Mouse (Mus musculus) olfactory bulb, adult 2 months (tissue): ENCODE measurements around the gene Ptprn2.

Source experiments
- CTCF ChIP-seq: fragments of 200-500 bp; IDR thresholded peaks from 2 replicates; pipeline ENCODE4 v1.5.1; 2012; ENCODE audit warnings: low read depth, mild to moderate bottlenecking, low read length, moderate library complexity; ENCODE audit not compliant: insufficient read depth
- POLR2A ChIP-seq: fragments of 200-500 bp; IDR thresholded peaks from 2 replicates; pipeline ENCODE4 v1.6.1; 2012; ENCODE audit warnings: mild to moderate bottlenecking, low read depth, low read length, moderate library complexity; ENCODE audit not compliant: insufficient read depth

DNA sequence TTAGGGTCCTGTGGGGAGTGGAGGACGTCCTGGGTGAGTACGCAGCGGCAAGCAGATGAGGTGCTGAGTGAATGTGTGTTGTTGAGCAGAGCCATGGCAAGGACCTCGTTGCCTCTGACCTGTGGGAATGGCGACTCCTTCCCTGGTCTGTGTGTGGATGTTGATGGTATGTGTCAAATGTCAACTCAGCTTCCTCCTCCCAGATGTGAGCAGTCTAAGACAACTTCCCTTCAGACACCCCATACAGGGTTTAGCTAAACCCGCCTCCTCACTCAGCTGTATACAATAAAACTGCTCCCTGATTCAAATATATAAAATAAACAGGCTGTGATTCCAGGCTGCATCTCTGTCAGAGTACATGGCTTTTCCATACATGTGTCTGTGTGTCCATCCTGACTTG is 491.5 kb downstream of the Ptprn2 start:
- TF ChIP-seq POLR2A, result no peak
- TF ChIP-seq CTCF, result no peak
